Mouse (Mus musculus): ENCODE measurements around the gene Cygb. TPM values are rescaled to one million over a fixed set of nuclear protein-coding genes. Genes with fewer than 3 reads are reported as not detected.

Cygb gene
- total RNA-seq (2023), result not detected

GRCm38 (mm10) chr11:116654255-116654821 lies at the start of gene Cygb:
Gene Cygb, minus strand, starts transcription at chr11:116654313.

GRCm38 (mm10) chr11:116653234-116653633 lies 879 bp downstream of the Cygb start, which contains the start of gene Prcd:
Gene Prcd, plus strand, starts transcription at chr11:116653534.

GRCm38 (mm10) chr11:116626299-116627071 lies 27.6 kb downstream of the Cygb start, which contains the start of gene Rhbdf2:
Gene Rhbdf2, minus strand, starts transcription at chr11:116627019.

Other genes starting within 250 kb of the Cygb start
- gene Rnf157, start 241.3 kb downstream of the Cygb start, total RNA-seq (2023), result 8.8 TPM
- gene Ubald2, start 220.2 kb downstream of the Cygb start, total RNA-seq (2023), result 107 TPM
- gene Qrich2, start 188.1 kb downstream of the Cygb start, total RNA-seq (2023), result 0.21 TPM
- 78.4 TPM for gene Prpsap1, start 160.1 kb downstream of the Cygb start, total RNA-seq (2023)
- 0.18 TPM for gene Sphk1, start 123.4 kb downstream of the Cygb start, total RNA-seq (2023)
- 24.5 TPM for gene Ube2o, start 72.9 kb downstream of the Cygb start, total RNA-seq (2023)
- not detected for gene Aanat, start 67.9 kb downstream of the Cygb start, total RNA-seq (2023)
- 19.1 TPM for gene Rhbdf2, start 27.3 kb downstream of the Cygb start, total RNA-seq (2023)
- not detected for gene Prcd, start 779 bp downstream of the Cygb start, total RNA-seq (2023)
- not detected for gene St6galnac1, start 121.2 kb upstream of the Cygb start, total RNA-seq (2023)
- gene Mxra7, start 173.7 kb upstream of the Cygb start, total RNA-seq (2023), result 0.71 TPM
- gene Mettl23, start 189.0 kb upstream of the Cygb start, total RNA-seq (2023), result 55.9 TPM
- gene Jmjd6, start 189.1 kb upstream of the Cygb start, total RNA-seq (2023), result 59.3 TPM
- gene Mfsd11, start 198.1 kb upstream of the Cygb start, total RNA-seq (2023), result 20.3 TPM
- gene Srsf2, start 198.8 kb upstream of the Cygb start, total RNA-seq (2023), result 408 TPM

Data from CD4-positive naive resting alpha-beta T cell, adult 57 days (primary cell).